Mouse (Mus musculus): ENCODE measurements around the gene Il31. TPM values are rescaled to one million over a fixed set of nuclear protein-coding genes. Genes with fewer than 3 reads are reported as not detected.

Il31 gene
- polyA plus RNA-seq, 1 experiment from 2014 or later: not detected

GRCm38 (mm10) chr5:123499717-123500116, 10.4 kb upstream of the Il31 start:
- Histone ChIP-seq H3K4me1 (replicated peaks; ENCODE audit: control insufficient read depth, insufficient read depth) (0 out of 2 replicates have a peak, but pooled peaks cover 4% of the 10 kb centered on the region), H3K4me2 (replicated peaks; ENCODE audit: low read depth) (no peak overlapping the region), H3K27ac (replicated peaks) (no peak overlapping the region), H3K9ac (ENCODE audit: low read length) (no peak overlapping the region), H3K4me3 (ENCODE audit: low read depth, low read length) (no peak overlapping the region), H3K9me3 (ENCODE audit: control insufficient read depth, low read length) (no peaks in the 10 kb centered on the region), H3K36me3 (ENCODE audit: control insufficient read depth, insufficient read depth, low read length) (no peaks in the 10 kb centered on the region), H3K27me3 (ENCODE audit: control insufficient read depth, insufficient read depth, low read length) (no peaks in the 10 kb centered on the region)
- no peak for DNase-seq (ENCODE audit: low spot score)
- 58% methylated on average over 4 of the region's 4 CpGs for WGBS
- no peak for ATAC-seq (ENCODE audit: low FRiP score, low TSS enrichment)
- TF ChIP-seq CTCF (IDR thresholded peaks at IDR 0.05; ENCODE audit: low read depth) (peak; percentile 74), EP300 (optimal IDR thresholded peaks at IDR 0.05) (no peak)

GRCm38 (mm10) chr5:123489935-123490334, 646 bp upstream of the Il31 start:
- TF ChIP-seq EP300 (optimal IDR thresholded peaks at IDR 0.05) (no peak), CTCF (IDR thresholded peaks at IDR 0.05; ENCODE audit: low read depth) (no peak)
- ATAC-seq (ENCODE audit: low FRiP score, low TSS enrichment) (0 out of 2 replicates have a peak, but pooled peaks have one; percentile 12), DNase-seq (ENCODE audit: low spot score) (no peak)
- H3K27me3 ChIP-seq (ENCODE audit: control insufficient read depth, insufficient read depth, low read length): no peaks in the 10 kb centered on the region
- no peaks in the 10 kb centered on the region for H3K9me3 ChIP-seq (ENCODE audit: control insufficient read depth, low read length)
- H3K4me2 ChIP-seq (replicated peaks; ENCODE audit: low read depth): no peak overlapping the region
- no peak overlapping the region for H3K27ac ChIP-seq (replicated peaks)
- H3K4me1 ChIP-seq (replicated peaks; ENCODE audit: control insufficient read depth, insufficient read depth): no peaks in the 10 kb centered on the region
- H3K9ac ChIP-seq (ENCODE audit: low read length): no peak overlapping the region
- 54% methylated on average over 9 of the region's 9 CpGs for WGBS
- no peak overlapping the region for H3K4me3 ChIP-seq (ENCODE audit: low read depth, low read length)
- H3K36me3 ChIP-seq (ENCODE audit: control insufficient read depth, insufficient read depth, low read length): no peaks in the 10 kb centered on the region; the same call in 1 of the 2 replicates

GRCm38 (mm10) chr5:123487659-123488395, 1.5 kb downstream of the Il31 start:
- Histone ChIP-seq H3K9me3 (ENCODE audit: control insufficient read depth, low read length) (no peaks in the 10 kb centered on the region), H3K36me3 (ENCODE audit: control insufficient read depth, insufficient read depth, low read length) (no peaks in the 10 kb centered on the region; the same call in 1 of the 2 replicates), H3K27ac (replicated peaks) (no peak overlapping the region), H3K4me3 (ENCODE audit: low read depth, low read length) (no peak overlapping the region), H3K9ac (ENCODE audit: low read length) (no peak overlapping the region), H3K4me2 (replicated peaks; ENCODE audit: low read depth) (no peak overlapping the region), H3K27me3 (ENCODE audit: control insufficient read depth, insufficient read depth, low read length) (no peaks in the 10 kb centered on the region), H3K4me1 (replicated peaks; ENCODE audit: control insufficient read depth, insufficient read depth) (no peaks in the 10 kb centered on the region)
- no peak for DNase-seq (ENCODE audit: low spot score)
- 76% methylated on average over 11 of the region's 11 CpGs for WGBS
- no peak for ATAC-seq (ENCODE audit: low FRiP score, low TSS enrichment)
- TF ChIP-seq EP300 (optimal IDR thresholded peaks at IDR 0.05) (no peak), CTCF (IDR thresholded peaks at IDR 0.05; ENCODE audit: low read depth) (no peak)

DNA sequence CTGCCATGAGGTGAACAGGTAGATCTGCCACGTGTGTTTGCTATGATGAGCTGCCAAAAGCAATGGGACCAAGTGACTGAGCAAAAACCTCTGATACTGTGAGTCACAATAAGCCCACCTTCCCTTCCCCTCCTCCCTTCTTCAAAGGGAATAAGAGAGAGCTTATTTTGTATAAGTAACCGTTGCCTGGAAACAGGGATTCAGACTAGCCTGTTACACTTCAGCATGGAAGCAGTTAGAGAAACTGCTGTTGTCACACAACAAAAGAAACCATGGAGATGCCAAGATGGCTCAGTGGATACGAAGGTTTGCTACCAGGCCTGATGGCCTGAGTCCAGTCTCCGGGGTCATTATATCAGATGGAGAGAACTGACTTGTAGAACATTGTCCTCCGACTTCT, 15.5 kb downstream of the Il31 start:
- H3K9ac ChIP-seq (ENCODE audit: low read length): no peak overlapping the region
- no peaks in the 10 kb centered on the region for H3K9me3 ChIP-seq (ENCODE audit: control insufficient read depth, low read length)
- no peaks in the 10 kb centered on the region for H3K27me3 ChIP-seq (ENCODE audit: control insufficient read depth, insufficient read depth, low read length)
- H3K4me3 ChIP-seq (ENCODE audit: low read depth, low read length): no peak overlapping the region
- ATAC-seq (ENCODE audit: low FRiP score, low TSS enrichment) (no peak), DNase-seq (ENCODE audit: low spot score) (no peak)
- TF ChIP-seq EP300 (optimal IDR thresholded peaks at IDR 0.05) (no peak), CTCF (IDR thresholded peaks at IDR 0.05; ENCODE audit: low read depth) (no peak)
- no peaks in the 10 kb centered on the region for H3K36me3 ChIP-seq (ENCODE audit: control insufficient read depth, insufficient read depth, low read length)
- H3K27ac ChIP-seq (replicated peaks): no peak overlapping the region
- H3K4me2 ChIP-seq (replicated peaks; ENCODE audit: low read depth): no peak overlapping the region
- 75% methylated on average over 5 of the region's 5 CpGs for WGBS
- H3K4me1 ChIP-seq (replicated peaks; ENCODE audit: control insufficient read depth, insufficient read depth): no peaks in the 10 kb centered on the region

DNA sequence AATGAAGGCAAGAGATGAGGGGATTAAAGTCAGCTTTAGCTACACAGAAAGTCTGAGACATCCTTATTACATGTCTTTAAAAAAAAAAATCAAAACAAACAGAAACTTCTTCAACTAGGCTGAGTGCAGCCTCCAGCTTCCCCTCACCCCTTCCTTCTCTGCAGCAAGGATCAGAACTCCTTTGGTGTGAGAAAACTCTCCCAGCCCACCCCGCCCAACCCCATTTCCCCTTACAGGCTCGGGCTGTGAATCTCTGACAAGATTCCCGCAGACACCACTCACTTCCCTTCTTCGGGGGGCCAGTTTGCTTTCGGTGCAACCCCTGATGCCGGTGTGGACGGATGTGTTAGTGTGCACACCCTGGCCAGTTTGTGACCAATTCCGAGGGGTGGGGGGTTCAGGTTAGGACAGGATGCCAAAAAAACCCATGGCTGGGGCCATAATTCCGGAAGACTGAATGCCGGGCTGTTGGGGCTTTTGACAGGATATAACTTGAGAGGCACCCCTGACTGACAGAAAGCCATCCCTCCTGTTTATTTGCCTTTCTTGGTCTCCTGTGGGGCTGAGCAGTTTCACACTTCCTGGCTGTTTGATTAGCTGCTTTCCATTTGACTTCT, 18.4 kb downstream of the Il31 start:
- H3K4me3 ChIP-seq (ENCODE audit: low read depth, low read length): no peak overlapping the region
- H3K4me1 ChIP-seq (replicated peaks; ENCODE audit: control insufficient read depth, insufficient read depth): no peaks in the 10 kb centered on the region
- no peaks in the 10 kb centered on the region for H3K27me3 ChIP-seq (ENCODE audit: control insufficient read depth, insufficient read depth, low read length)
- H3K36me3 ChIP-seq (ENCODE audit: control insufficient read depth, insufficient read depth, low read length): no peaks in the 10 kb centered on the region
- H3K4me2 ChIP-seq (replicated peaks; ENCODE audit: low read depth): peak overlapping the region; percentile 36
- ATAC-seq (ENCODE audit: low FRiP score, low TSS enrichment) (no peak), DNase-seq (ENCODE audit: low spot score) (no peak)
- WGBS: 9% methylated on average over 10 of the region's 10 CpGs
- TF ChIP-seq CTCF (IDR thresholded peaks at IDR 0.05; ENCODE audit: low read depth): no peak
- TF ChIP-seq EP300 (optimal IDR thresholded peaks at IDR 0.05): no peak
- 0 out of 2 replicates have a peak overlapping the region, but pooled peaks have one; percentile 4 for H3K9ac ChIP-seq (ENCODE audit: low read length)
- H3K9me3 ChIP-seq (ENCODE audit: control insufficient read depth, low read length): no peaks in the 10 kb centered on the region
- no peak overlapping the region for H3K27ac ChIP-seq (replicated peaks)

DNA sequence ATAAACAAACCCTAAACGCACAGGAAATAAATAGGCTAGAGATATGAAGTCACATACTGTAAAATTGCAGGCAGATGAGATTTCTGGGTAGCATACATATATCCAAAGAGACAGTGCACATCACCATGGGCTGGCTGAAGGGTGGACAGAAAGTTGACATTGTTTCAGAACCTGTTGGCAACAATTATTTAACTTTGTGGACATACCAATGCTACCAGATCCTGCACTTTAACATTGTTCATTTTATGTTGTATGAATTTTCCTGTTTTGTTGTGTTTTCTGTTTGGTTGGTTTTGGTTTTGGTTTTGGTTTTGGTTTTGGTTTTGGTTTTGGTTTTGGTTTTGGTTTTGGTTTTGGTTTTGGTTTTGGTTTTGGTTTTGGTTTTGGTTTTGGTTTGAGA, 24.7 kb downstream of the Il31 start:
- H3K27ac ChIP-seq (replicated peaks): no peak overlapping the region
- H3K4me3 ChIP-seq (ENCODE audit: low read depth, low read length): no peak overlapping the region
- no peaks in the 10 kb centered on the region for H3K27me3 ChIP-seq (ENCODE audit: control insufficient read depth, insufficient read depth, low read length)
- H3K4me1 ChIP-seq (replicated peaks; ENCODE audit: control insufficient read depth, insufficient read depth): no peaks in the 10 kb centered on the region
- TF ChIP-seq EP300 (optimal IDR thresholded peaks at IDR 0.05) (no peak), CTCF (IDR thresholded peaks at IDR 0.05; ENCODE audit: low read depth) (no peak)
- ATAC-seq (ENCODE audit: low FRiP score, low TSS enrichment) (no peak), DNase-seq (ENCODE audit: low spot score) (no peak)
- H3K9ac ChIP-seq (ENCODE audit: low read length): no peak overlapping the region
- no peaks in the 10 kb centered on the region for H3K9me3 ChIP-seq (ENCODE audit: control insufficient read depth, low read length)
- H3K36me3 ChIP-seq (ENCODE audit: control insufficient read depth, insufficient read depth, low read length): no peaks in the 10 kb centered on the region
- 86% methylated on average over 1 of the region's 1 CpGs for WGBS
- H3K4me2 ChIP-seq (replicated peaks; ENCODE audit: low read depth): no peak overlapping the region
